Mouse (Mus musculus) ES-E14 (cell line): ENCODE data around the gene Smarca2. TPM values are rescaled to one million over a fixed set of nuclear protein-coding genes. Genes with fewer than 3 reads are reported as not detected.

ENCODE experiments used
- DNase-seq: peaks from one replicate; pipeline ENCODE4 v3.0.0-alpha.2; 2013; ENCODE audit warnings: low read depth, low spot score
- H3K27ac ChIP-seq: 2 replicates; pipeline ENCODE4 v1.5.1; 2012; ENCODE audit warnings: low read depth, mild to moderate bottlenecking, low read length, moderate library complexity, mixed read lengths; ENCODE audit not compliant: poor library complexity, insufficient read depth, severe bottlenecking
- H3K36me3 ChIP-seq: 2 replicates; pipeline ENCODE4 v1.6.1; 2012; ENCODE audit warnings: mild to moderate bottlenecking, low read length, moderate library complexity, mixed read lengths; ENCODE audit not compliant: control insufficient read depth, poor library complexity, insufficient read depth, severe bottlenecking
- H3K4me1 ChIP-seq, 2 experiments: fragments of 150-350 bp in 1 of 2; sonication (generic) in 1 of 2; 2 replicates each; pipeline ENCODE4 v1.6.1; 2012; ENCODE audit warnings: low read length in 2 of 2, mild to moderate bottlenecking in 1 of 2, mixed read lengths in 1 of 2; ENCODE audit not compliant: control insufficient read depth in 2 of 2, insufficient read depth in 2 of 2, poor library complexity in 1 of 2
- H3K4me3 ChIP-seq, 2 experiments: fragments of 150-350 bp in 1 of 2; sonication (generic) in 1 of 2; 2 replicates each; pipeline ENCODE4 v1.5.1; 2012; ENCODE audit warnings: low read length in 2 of 2, low read depth in 1 of 2, mild to moderate bottlenecking in 1 of 2, mixed read lengths in 1 of 2; ENCODE audit not compliant: insufficient read depth in 1 of 2, poor library complexity in 1 of 2, severe bottlenecking in 1 of 2
- H3K9ac ChIP-seq: 2 replicates; pipeline ENCODE4 v1.6.1; 2012; ENCODE audit warnings: low read depth, mild to moderate bottlenecking, low read length, mixed read lengths; ENCODE audit not compliant: poor library complexity, insufficient read depth, severe bottlenecking
- H3K9me3 ChIP-seq: fragments of 150-350 bp; sonication (generic); 2 replicates; pipeline ENCODE4 v1.6.1; 2012; ENCODE audit warnings: low read depth, mild to moderate bottlenecking, low read length; ENCODE audit not compliant: control insufficient read depth, insufficient read depth
- CHD2 ChIP-seq: IDR thresholded peaks from 2 replicates; pipeline ENCODE4 v1.6.1; 2014; ENCODE audit warnings: mild to moderate bottlenecking, low read depth, low read length, inconsistent platforms
- HCFC1 ChIP-seq: IDR thresholded peaks from 2 replicates; pipeline ENCODE4 v1.6.1; 2012; ENCODE audit warnings: low read length, inconsistent platforms, borderline replicate concordance; ENCODE audit not compliant: insufficient read depth
- MAFK ChIP-seq: IDR thresholded peaks from 2 replicates; pipeline ENCODE4 v1.6.1; 2014; ENCODE audit warnings: mild to moderate bottlenecking, low read depth, low read length, inconsistent platforms; ENCODE audit not compliant: insufficient read depth
- ZC3H11A ChIP-seq: IDR thresholded peaks from 2 replicates; pipeline ENCODE4 v1.6.1; 2012; ENCODE audit warnings: low read depth, mild to moderate bottlenecking, inconsistent platforms, low read length, borderline replicate concordance
- ZNF384 ChIP-seq: IDR thresholded peaks from 2 replicates; pipeline ENCODE4 v1.6.1; 2012; ENCODE audit warnings: low read depth, low read length, inconsistent platforms
- in situ Hi-C, 2 experiments: fragments of 600-800 bp; cut with MboI; formaldehyde crosslinking; loops; one replicate each; pipeline ENCODE4 v1.15.1; 2025; ENCODE audit warnings: low sequenced_read_pairs in 2 of 2, inconsistent platforms in 1 of 2; ENCODE audit not compliant: unreplicated experiment in 2 of 2
- total RNA-seq: library from RNA; depleted of rRNA; stranded (reverse); fragments of 300-350 nt; gene quantifications from 2 replicates; pipeline ENCODE4 v1.2.3, GENCODE M21; 2012

Gene Smarca2
- total RNA-seq, 1 experiment: 3.7 TPM

GRCm38 (mm10) chr19:26606321-26607155 lies 1.7 kb downstream of the Smarca2 start:
- H3K9me3 ChIP-seq: no peaks in the 10 kb centered on the region; the same call in 1 of the 2 replicates
- no peak overlapping the region for H3K27ac ChIP-seq
- DNase-seq: peak; percentile 21
- in situ Hi-C loops: loop anchor here (5.0 to 10.0 kb wide), 4 partner anchors 932 to 1004 kb away; partner anchors contain the start of gene Dmrt2 (in 1 of the 2)
- H3K4me3 ChIP-seq: peak overlapping the region; percentile 65 to 85
- peak overlapping the region; percentile 18; the same call in 1 of the 2 replicates for H3K9ac ChIP-seq
- no peaks in the 10 kb centered on the region for H3K36me3 ChIP-seq
- TF ChIP-seq CHD2: no peak
- no peak for TF ChIP-seq MAFK
- no peak for TF ChIP-seq ZC3H11A
- no peak for TF ChIP-seq ZNF384
- TF ChIP-seq HCFC1: no peak; the same call in 1 of the 2 replicates
- H3K4me1 ChIP-seq: 0 out of 4 replicates have a peak, but pooled peaks cover 0 to 2% of the 10 kb centered on the region in 2 experiments

GRCm38 (mm10) chr19:26607156-26607536 lies 2.3 kb downstream of the Smarca2 start:
- in situ Hi-C loops: loop anchor here (5.0 to 10.0 kb wide), 4 partner anchors 932 to 1005 kb away; partner anchors contain the start of gene Dmrt2 (in 1 of the 2)
- Histone ChIP-seq H3K9me3 (no peaks in the 10 kb centered on the region; the same call in 1 of the 2 replicates), H3K9ac (peak overlapping the region; percentile 18), H3K27ac (no peak overlapping the region), H3K4me3 (peak overlapping the region; percentile 65 to 85), H3K36me3 (no peaks in the 10 kb centered on the region), H3K4me1 (0 out of 4 replicates have a peak, but pooled peaks cover 0 to 2% of the 10 kb centered on the region in 2 experiments)
- DNase-seq: peak; percentile 26
- no peak for TF ChIP-seq ZNF384
- no peak for TF ChIP-seq HCFC1
- no peak for TF ChIP-seq ZC3H11A
- no peak for TF ChIP-seq CHD2

GRCm38 (mm10) chr19:26607551-26608433 lies 2.9 kb downstream of the Smarca2 start:
- 0 out of 4 replicates have a peak, but pooled peaks cover 0 to 2% of the 10 kb centered on the region in 2 experiments for H3K4me1 ChIP-seq
- peak; percentile 43 for DNase-seq
- in situ Hi-C loops: loop anchor here (5.0 to 10.0 kb wide), 4 partner anchors 933 to 1005 kb away; partner anchors contain the start of gene Dmrt2 (in 1 of the 2)
- no peaks in the 10 kb centered on the region for H3K36me3 ChIP-seq
- peak overlapping the region; percentile 65 to 85 for H3K4me3 ChIP-seq
- H3K27ac ChIP-seq: no peak overlapping the region
- TF ChIP-seq MAFK: no peak
- TF ChIP-seq ZC3H11A: no peak
- no peak for TF ChIP-seq CHD2
- no peak for TF ChIP-seq HCFC1
- TF ChIP-seq ZNF384: no peak
- H3K9ac ChIP-seq: no peak overlapping the region
- H3K9me3 ChIP-seq: no peaks in the 10 kb centered on the region; the same call in 1 of the 2 replicates

- no peaks in the 10 kb centered on the region; the same call in 1 of the 2 replicates for H3K9me3 ChIP-seq
- H3K9ac ChIP-seq: no peak overlapping the region
- H3K4me3 ChIP-seq: no peak overlapping the region
Observed at GRCm38 (mm10) chr19:26608434-26608812, 3.6 kb downstream of the Smarca2 start.

More at GRCm38 (mm10) chr19:26608434-26608812, 3.6 kb downstream of the Smarca2 start:
- 0 out of 4 replicates have a peak, but pooled peaks cover 0 to 2% of the 10 kb centered on the region in 2 experiments for H3K4me1 ChIP-seq
- peak; percentile 63 for DNase-seq
- TF ChIP-seq ZNF384 (peak; percentile 56; the same call in 1 of the 2 replicates), ZC3H11A (no peak), CHD2 (no peak), MAFK (peak; percentile 48; the same call in 1 of the 2 replicates), HCFC1 (no peak)
- H3K36me3 ChIP-seq: no peaks in the 10 kb centered on the region
- H3K27ac ChIP-seq: no peak overlapping the region
- in situ Hi-C loops: loop anchor here (5.0 to 10.0 kb wide), 4 partner anchors 934 to 1006 kb away; partner anchors contain the start of gene Dmrt2 (in 1 of the 2)
